In genomic region chr19:10937110-10937563, GRCm38 (mm10) we compare ENCODE assay signal across 20 mouse cellular contexts. TPM values are rescaled to one million over a fixed set of nuclear protein-coding genes. Genes with fewer than 3 reads are reported as not detected.
A peak's percentile ranks its signal among the peaks of the same experiment; 100 is the strongest.
DNase-seq lines count a peak whose midpoint lies in the region; ATAC-seq and TF ChIP-seq lines count a peak whose summit lies in the region.
"Had no signal": no experiment of that assay in that cellular context is flagged by ENCODE, and none has a peak within 500 bp of the region (broad histone marks: within the 10 kb centered on the region; RNA-seq: fewer than 3 reads in every experiment).

Gene Ptgdr2, plus strand, starts transcription at chr19:10937160.

- 44% methylated on average over 5 of the region's 5 CpGs for WGBS in lung, adult 2 months
- 23% methylated on average over 5 of the region's 5 CpGs for WGBS in liver, embryonic 16.5 days (ENCODE audit: insufficient replicate concordance)

- no peaks in the 10 kb centered on the region for H3K27me3 ChIP-seq in liver, embryonic 16.5 days (ENCODE audit: control insufficient read depth, insufficient read depth, low read depth, low read length)
- H3K27me3 ChIP-seq: embryonic facial prominence, embryonic 15.5 days; neural tube, embryonic 15.5 days had no signal

- H3K36me3 ChIP-seq in liver, embryonic 16.5 days (ENCODE audit: control insufficient read depth, insufficient read depth), result no peaks in the 10 kb centered on the region; the same call in 1 of the 2 replicates
- H3K36me3 ChIP-seq: neural tube, embryonic 15.5 days had no signal

- no peak within 1 kb of the TSS for H3K27ac ChIP-seq in liver, embryonic 16.5 days (ENCODE audit: low read length)
- H3K27ac ChIP-seq: embryonic facial prominence, embryonic 15.5 days; hindbrain, embryonic 13.5 days; left cerebral cortex, adult 2 months; neural tube, embryonic 15.5 days had no signal

- ATAC-seq in liver, embryonic 16.5 days (ENCODE audit: low read depth), result peak; percentile 50
- ATAC-seq: forebrain, postnatal 0 days had no signal

- H3K4me2 ChIP-seq in liver, embryonic 16.5 days (ENCODE audit: low read depth, low read length), result no peak within 1 kb of the TSS
- H3K4me2 ChIP-seq: embryonic facial prominence, embryonic 15.5 days; hindbrain, embryonic 13.5 days; midbrain, embryonic 11.5 days; neural tube, embryonic 15.5 days had no signal

- DNase-seq in lung, adult 2 months, result no peak
- no peak for DNase-seq in lung, adult 18-20 months
- DNase-seq in MEL-GATA-1-ER (ENCODE audit: extremely low read depth, low read depth), result peak; percentile 68
- peak; percentile 49 for DNase-seq in liver
- no peak for DNase-seq in spleen, postnatal 36 days (ENCODE audit: low spot score in 2 of 2)
- DNase-seq in layer of hippocampus, postnatal 10 days (ENCODE audit: low spot score in 2 of 2), result no peak
- DNase-seq: adrenal gland, postnatal 25 days; cerebellum, adult 9-10 months; forebrain, postnatal 0 days; gastrocnemius, postnatal 25 days; heart, postnatal 36 days; kidney, adult 11 months; kidney, postnatal 4 days; right cerebral cortex, adult 18-20 months had no signal

- peak; percentile 50; the same call in 1 of the 2 replicates for TF ChIP-seq POLR2A in lung, adult 2 months (IDR thresholded peaks at IDR 0.05; ENCODE audit: borderline replicate concordance, extremely low read depth, low read depth, low read length)

- no peak within 1 kb of the TSS for H3K9ac ChIP-seq in liver, embryonic 16.5 days (ENCODE audit: low read depth, low read length)
- H3K9ac ChIP-seq: embryonic facial prominence, embryonic 15.5 days; forebrain, postnatal 0 days; hindbrain, embryonic 13.5 days; neural tube, embryonic 15.5 days had no signal

- H3K9me3 ChIP-seq in liver, embryonic 16.5 days (replicated peaks; ENCODE audit: control insufficient read depth, low read length), result no peaks in the 10 kb centered on the region; the same call in 1 of the 2 replicates
- H3K9me3 ChIP-seq: embryonic facial prominence, embryonic 15.5 days; hindbrain, embryonic 13.5 days; neural tube, embryonic 15.5 days had no signal

- TF ChIP-seq CTCF in lung, adult 2 months (IDR thresholded peaks at IDR 0.05; ENCODE audit: insufficient read depth, low read length), result no peak

- H3K4me1 ChIP-seq in lung, adult 2 months (ENCODE audit: control insufficient read depth, insufficient read depth, low read length), result peaks cover 4% of the 10 kb centered on the region; the same call in 1 of the 2 replicates
- H3K4me1 ChIP-seq in liver, embryonic 16.5 days (ENCODE audit: control insufficient read depth, low read depth, low read length), result peaks cover 21% of the 10 kb centered on the region

- peak within 1 kb of the TSS; percentile 35 for H3K4me3 ChIP-seq in lung, adult 2 months (replicated peaks; ENCODE audit: extremely low read depth, low read depth, low read length)
- no peak within 1 kb of the TSS for H3K4me3 ChIP-seq in liver, embryonic 16.5 days (ENCODE audit: low read depth, low read length)
- H3K4me3 ChIP-seq: embryonic facial prominence, embryonic 15.5 days; hindbrain, embryonic 13.5 days; left cerebral cortex, adult 2 months; neural tube, embryonic 15.5 days had no signal

RNA-seq across cellular contexts. Expression of gene Ptgdr2, which starts in this region (rescaled TPM):
- polyA plus RNA-seq in lung, adult 2 months (2012; rRNA removed), result 4.8 and 6.6 TPM in 2 replicates
- 0.04 and 0.05 TPM in 2 replicates for polyA plus RNA-seq in liver, embryonic 16.5 days (2015; fragmentation: Nextera tagmentation; extraction: Ambion mirVana)
- under 1 TPM; 0.29 to 0.39 TPM for total RNA-seq in layer of hippocampus, postnatal 10 days (2021)
- total RNA-seq: gastrocnemius, postnatal 25 days had no signal
- polyA plus RNA-seq: neural tube, embryonic 15.5 days had no signal

Comparison
In these comparisons a context has a peak if more than half of its experiments do, and no peak if none do; other contexts are left out.
1. Peak in ATAC-seq in liver, embryonic 16.5 days; RNA of the gene not detected or under 1 TPM.
2. DNase-seq: peak in MEL-GATA-1-ER (single experiment) and liver (single experiment); none in lung, adult 2 months (single experiment), lung, adult 18-20 months (0 of 2), spleen, postnatal 36 days (0 of 2) and layer of hippocampus, postnatal 10 days (0 of 2).